Mouse (Mus musculus): ENCODE measurements around the gene Fbxo3. TPM values are rescaled to one million over a fixed set of nuclear protein-coding genes. Genes with fewer than 3 reads are reported as not detected.
"Not testable (repeated sequence)": the region's sequence is repeated elsewhere in the genome, so short reads cannot be mapped to it uniquely, and the experiment has no call there.

Gene Fbxo3
- total RNA-seq, 2 experiments from 2014 or later = 41.4 to 47.0 TPM

- no peak for DNase-seq (ENCODE audit: low spot score in 2 of 2)
Measured at GRCm38 (mm10) chr2:104035595-104035994, 8.1 kb downstream of the Fbxo3 start.

GRCm38 (mm10) chr2:104036316-104036715, 8.8 kb downstream of the Fbxo3 start:
- no peak for DNase-seq (ENCODE audit: low spot score in 2 of 2)

DNA sequence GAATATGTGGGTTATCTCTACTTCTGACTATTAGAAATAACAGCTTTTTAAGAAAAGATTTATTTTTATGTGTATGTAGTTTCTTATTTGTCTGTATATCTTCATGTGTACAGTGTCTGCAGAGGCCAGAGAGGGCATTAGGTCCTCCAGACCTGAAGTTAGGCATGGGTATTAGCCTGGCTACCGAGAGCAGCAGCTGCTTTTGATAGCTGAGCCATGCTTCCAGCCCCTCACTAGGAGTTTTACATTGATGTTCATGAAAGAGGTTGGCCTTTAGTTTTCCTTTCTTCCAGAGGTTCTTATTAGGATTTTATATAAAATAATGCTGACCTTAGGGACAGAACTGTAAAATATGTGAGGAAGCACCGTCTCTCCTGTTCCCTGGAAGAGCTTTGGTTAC, 10.7 kb downstream of the Fbxo3 start:
- DNase-seq (ENCODE audit: low spot score in 2 of 2) = no peak

- no peak for DNase-seq (ENCODE audit: low spot score in 2 of 2)
Measured at GRCm38 (mm10) chr2:104041632-104042031, 14.1 kb downstream of the Fbxo3 start.

DNA sequence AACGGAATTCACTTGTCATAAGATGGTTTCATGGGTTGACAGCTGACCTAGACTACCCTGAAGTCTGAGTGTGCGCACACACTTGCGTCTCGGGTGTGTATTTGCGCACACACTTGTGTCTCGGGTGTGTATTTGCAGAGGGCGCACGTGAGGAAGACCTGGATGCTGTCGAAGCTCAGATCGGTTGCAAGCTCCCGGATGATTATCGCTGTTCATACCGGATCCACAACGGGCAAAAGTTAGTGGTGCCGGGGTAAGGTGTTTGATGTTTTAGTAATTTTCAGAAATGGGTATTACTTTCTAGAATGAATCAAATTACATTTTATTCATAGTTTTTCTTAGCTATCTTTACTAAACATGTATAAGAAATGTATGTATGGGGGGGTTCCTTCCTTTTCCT, 15.2 kb downstream of the Fbxo3 start:
- DNase-seq (ENCODE audit: low spot score in 2 of 2) = no peak

GRCm38 (mm10) chr2:104043624-104044478, 16.3 kb downstream of the Fbxo3 start:
- DNase-seq (ENCODE audit: low spot score in 2 of 2) = no peak

DNA sequence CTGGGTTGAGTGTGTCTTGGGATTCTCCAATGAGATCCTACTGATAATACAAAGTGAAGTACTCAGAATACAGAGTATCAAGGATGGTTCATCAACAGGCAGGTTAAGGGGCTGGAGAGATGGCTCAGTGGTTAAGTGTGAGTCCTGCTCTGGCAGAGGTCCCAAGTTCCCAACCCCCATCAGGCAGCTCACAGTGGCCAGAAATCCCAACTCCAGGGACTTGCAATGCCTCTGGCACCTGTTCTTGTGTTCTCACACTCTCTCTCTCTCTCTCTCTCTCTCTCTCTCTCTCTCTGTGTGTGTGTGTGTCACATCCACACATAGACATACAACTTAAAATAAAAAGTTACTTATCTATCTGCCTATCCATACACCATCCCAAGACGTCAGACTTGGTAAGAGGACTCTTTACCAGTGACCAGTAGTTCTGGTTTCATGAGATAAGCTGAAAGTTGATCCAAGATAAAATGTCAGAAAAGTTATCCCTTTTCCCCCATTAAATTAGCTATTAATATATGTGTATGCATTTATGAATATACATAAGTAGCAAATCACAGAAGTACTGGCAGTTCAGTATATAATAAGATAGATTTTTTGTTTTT, 17.1 kb downstream of the Fbxo3 start:
- no peak for DNase-seq (ENCODE audit: low spot score in 2 of 2)

DNA sequence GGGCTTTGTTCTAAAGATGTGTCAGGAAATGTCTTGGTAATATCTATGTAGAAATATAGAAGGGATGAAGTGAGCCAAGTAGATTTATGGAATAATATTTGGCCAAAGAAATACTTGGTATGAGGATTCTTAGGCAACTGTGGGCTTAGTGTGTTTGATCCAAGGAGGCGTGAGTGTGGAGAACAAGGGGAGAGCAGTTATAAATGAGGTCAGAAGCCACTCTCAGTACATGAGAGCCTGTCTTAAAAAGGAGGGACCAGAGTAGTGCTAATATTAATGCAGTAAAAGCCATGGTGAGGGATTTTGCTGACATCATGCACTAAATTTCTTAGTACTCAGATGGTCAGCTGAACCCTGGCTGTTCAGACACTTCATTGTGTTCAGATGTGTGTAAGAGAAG, 30.9 kb downstream of the Fbxo3 start:
- DNase-seq (ENCODE audit: low spot score in 2 of 2) = no peak

DNA sequence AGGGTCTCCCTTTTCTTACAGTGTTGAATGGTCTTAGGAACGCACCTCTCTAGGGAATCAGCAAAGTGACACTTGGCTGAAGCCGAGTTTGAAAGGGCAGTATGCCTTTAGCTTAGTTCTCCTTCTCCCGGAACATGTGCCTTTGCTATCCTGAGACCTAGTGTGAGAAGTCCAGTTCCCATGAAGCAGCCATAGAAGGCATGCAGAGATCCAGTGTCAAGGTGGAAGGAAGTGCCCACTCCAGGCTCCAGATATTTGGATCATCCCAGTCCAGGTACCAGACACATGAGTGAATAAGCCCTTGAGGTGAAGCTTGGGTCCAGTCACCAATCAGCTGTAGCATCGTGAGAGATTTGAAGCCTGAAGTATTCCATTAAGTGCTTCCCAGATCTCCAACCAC, 31.4 kb downstream of the Fbxo3 start:
- no peak for DNase-seq (ENCODE audit: low spot score in 2 of 2)

GRCm38 (mm10) chr2:104059786-104060185, 32.3 kb downstream of the Fbxo3 start:
- no peak for DNase-seq (ENCODE audit: low spot score in 2 of 2)

DNA sequence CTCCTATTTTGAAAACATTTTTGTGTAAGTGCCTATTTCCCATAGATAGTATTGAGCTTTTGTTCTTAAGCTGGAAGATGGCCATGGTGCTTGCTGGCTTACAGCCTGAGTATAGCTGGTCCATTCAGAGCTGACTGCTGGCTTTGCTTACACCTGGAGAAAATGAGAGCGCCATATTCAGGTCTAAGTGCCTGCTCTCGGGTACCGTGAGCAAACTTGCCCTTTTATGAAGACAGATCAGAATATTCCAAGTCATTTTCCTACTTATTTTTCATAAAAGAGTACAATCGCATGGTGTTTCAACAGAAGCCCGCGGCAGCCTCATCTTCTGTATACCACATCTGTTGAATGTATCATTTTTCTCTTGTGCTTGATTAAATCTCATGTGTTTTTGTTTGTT, 33.5 kb downstream of the Fbxo3 start:
- DNase-seq (ENCODE audit: low spot score in 2 of 2) = no peak

DNA sequence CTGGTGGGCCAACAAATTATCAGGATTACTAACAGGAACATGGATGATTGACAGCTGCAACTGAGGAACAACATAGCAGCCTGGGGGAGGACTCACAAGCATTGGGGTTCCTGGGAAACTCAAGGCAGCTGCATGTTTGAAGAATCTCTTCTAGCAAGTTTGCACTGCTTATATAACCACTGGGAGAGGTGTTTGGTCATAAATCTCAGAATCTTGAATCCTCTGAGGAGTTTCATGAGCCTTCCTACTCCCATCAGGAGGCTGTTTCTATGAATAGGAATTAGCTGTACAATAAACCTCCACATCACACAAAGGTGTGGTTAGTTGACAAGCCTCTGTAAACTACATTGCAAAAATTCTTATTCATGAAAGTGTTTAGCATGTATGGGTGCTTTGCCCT, 35.1 kb downstream of the Fbxo3 start:
- DNase-seq (ENCODE audit: low spot score in 2 of 2) = no peak

GRCm38 (mm10) chr2:104064152-104064551, 36.6 kb downstream of the Fbxo3 start:
- DNase-seq (ENCODE audit: low spot score in 2 of 2) = no peak

- not testable (repeated sequence) for DNase-seq (ENCODE audit: low spot score in 2 of 2)
Measured at GRCm38 (mm10) chr2:104065526-104065925, 38.0 kb downstream of the Fbxo3 start, which contains the start of gene Gm10912. TSS of gene Gm10912 (plus strand) at chr2:104065826.

DNA sequence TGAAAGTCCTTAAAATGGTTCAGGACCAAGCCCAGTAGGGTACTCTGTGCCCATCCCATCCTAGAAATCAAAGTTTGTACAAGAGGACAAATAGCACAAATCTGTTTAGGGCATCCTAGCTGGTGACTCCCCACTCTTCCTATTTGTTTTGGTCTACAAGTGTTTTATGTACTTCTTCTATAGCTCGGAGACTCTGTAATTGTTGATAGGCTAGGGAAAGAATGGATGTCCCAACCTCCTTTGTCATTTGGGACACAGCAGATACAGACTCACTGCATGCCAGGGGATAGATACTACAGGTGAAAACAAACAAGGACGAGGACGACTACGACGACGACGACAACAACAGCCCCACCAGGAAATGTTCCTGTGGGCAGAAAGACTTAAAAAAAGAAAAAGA, 40.9 kb downstream of the Fbxo3 start, which contains the start of gene Gm10799:
TSS of gene Gm10799 (minus strand) at position 101 of the 400 bp plus-strand sequence.
- DNase-seq (ENCODE audit: low spot score in 2 of 2) = not testable (repeated sequence)

DNA sequence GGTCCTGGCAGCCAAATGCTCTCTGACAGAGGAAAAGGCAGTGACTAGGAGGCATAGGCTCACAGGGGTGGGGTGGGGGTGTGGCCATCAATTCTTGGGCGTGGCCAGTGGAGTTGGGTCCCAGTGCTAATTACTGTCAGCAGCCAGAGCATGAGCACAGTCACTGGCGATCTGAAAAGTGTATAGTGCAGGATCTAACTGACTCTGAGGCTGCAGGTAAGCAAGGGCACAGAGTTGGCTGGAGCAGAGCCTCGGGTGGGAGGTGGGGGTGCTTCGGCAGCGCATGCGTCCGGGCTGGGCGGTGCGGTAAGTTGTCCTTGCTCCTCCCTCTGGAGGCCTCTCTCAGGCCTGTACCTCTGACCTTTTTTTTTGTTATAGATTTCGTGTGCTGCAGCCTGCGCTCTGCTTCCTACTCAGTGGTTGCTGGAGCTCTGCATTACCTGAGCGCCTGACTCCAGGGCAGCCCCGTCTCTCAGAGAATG, 42.2 kb downstream of the Fbxo3 start, which contains the start of gene Cd59b:
TSS of gene Cd59b (plus strand) at position 146 of the 482 bp plus-strand sequence.
- peak in 1 of 2 experiments; percentile 38 for DNase-seq (ENCODE audit: low spot score in 2 of 2)

DNA sequence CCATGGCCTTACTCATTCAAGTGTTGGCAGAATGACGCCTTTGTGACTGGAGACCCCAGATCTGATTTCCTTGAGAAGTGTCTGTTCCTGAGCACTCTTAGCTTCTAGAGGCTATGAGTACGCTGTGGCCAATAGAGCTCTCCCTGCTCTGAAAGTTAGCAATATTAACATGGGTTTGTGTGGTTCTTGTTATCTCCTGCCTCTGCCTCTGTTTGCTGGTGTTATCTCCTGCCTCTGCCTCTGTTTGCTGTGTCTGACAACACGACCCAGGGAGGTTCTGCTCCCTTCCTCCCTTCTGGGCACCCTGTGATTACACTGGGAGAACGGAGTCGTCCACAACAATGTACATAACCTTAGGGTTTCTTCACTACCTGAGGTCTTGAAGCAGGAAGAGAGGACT, 50.8 kb downstream of the Fbxo3 start:
- DNase-seq (ENCODE audit: low spot score in 2 of 2) = not testable (repeated sequence)

GRCm38 (mm10) chr2:104081436-104082050, 54.0 kb downstream of the Fbxo3 start:
- DNase-seq (ENCODE audit: low spot score in 2 of 2) = not testable (repeated sequence)

DNA sequence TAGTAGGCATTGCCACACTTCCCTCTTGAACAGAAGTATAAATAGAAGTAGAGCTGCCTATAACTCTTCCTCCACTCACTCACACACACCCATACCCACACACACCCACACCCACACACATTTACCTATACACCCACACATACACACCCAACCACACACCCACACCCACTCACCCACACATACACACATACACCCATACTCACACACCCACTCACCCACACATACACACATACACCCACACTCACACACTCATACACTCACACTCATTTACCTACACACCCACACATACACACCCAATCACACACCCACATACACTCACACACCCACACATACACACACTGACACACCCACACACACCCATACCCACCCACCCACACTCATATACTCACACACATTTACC, 55.0 kb downstream of the Fbxo3 start:
- no peak for DNase-seq (ENCODE audit: low spot score in 2 of 2)

DNA sequence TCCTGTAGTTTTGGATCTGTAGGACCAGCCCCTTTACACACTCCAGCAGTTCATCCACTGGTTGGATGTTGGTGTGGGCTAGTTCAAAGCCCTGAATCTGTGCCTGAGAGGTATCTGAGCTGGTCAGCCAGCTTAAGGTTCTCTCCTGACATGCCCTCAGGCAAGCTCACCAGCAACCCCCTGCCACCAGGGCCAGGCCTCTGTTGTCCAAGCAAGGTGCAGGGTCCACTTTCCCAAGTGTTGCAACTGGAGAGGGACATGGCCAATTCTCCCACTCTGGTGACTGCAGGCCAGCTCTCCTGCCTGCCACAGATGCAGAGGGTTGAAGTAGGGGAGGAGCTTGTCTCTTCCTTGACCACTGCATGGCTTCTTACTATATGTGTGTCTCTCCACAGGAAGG, 56.5 kb downstream of the Fbxo3 start:
- DNase-seq (ENCODE audit: low spot score in 2 of 2) = not testable (repeated sequence)

- DNase-seq (ENCODE audit: low spot score in 2 of 2) = not testable (repeated sequence)
Measured at GRCm38 (mm10) chr2:104087562-104087961, 60.0 kb downstream of the Fbxo3 start.

DNA sequence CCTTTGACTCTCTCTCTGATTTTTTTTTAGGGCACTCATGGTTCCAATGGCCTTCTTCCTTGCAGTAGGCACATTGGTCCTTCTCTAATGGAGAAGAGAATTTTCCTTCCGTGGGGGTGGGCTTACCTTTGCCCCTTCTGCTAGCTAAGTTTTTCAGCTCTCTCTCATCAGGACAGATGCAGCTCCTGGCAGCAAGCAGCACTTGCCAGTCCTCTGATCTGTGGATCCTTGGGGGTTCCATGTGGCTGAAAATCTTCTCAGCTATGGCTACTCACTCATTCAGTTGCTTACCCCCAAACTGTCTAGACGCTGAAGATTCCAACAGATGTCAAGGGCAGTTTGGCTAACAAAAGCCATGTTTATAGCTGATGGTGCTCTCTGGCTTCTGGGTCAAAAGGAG, 65.8 kb downstream of the Fbxo3 start:
- no peak for DNase-seq (ENCODE audit: low spot score in 2 of 2)

Measured in gastrocnemius, postnatal 4 days (tissue).